Mouse (Mus musculus) kidney, postnatal 0 days (tissue): Measurements from ENCODE around the gene Itpr3. TPM values are rescaled to one million over a fixed set of nuclear protein-coding genes. Genes with fewer than 3 reads are reported as not detected.

Experiments used
- ATAC-seq: fragments of 200-750 bp; cut with Nextera tagmentation; replicated peaks from 2 replicates; pipeline ENCODE4 v1.8.0; 2017; ENCODE audit warnings: low read depth, moderate number of reproducible peaks, moderate TSS enrichment, moderate library complexity; ENCODE audit not compliant: low FRiP score
- DNase-seq: peaks from one replicate; pipeline ENCODE4 v3.0.0-alpha.2; 2016; ENCODE audit warnings: low spot score
- H3K27ac ChIP-seq: fragments of 300-500 bp; sonication (generic); 2 replicates; pipeline ENCODE4 v1.5.1; 2014; ENCODE audit warnings: mild to moderate bottlenecking
- H3K27me3 ChIP-seq: fragments of 300-500 bp; sonication (generic); 2 replicates; pipeline ENCODE4 v1.6.1; 2014; ENCODE audit warnings: low read length, mixed read lengths; ENCODE audit not compliant: insufficient read depth
- H3K36me3 ChIP-seq: fragments of 300-500 bp; sonication (generic); 2 replicates; pipeline ENCODE4 v1.6.1; 2014; ENCODE audit warnings: low read length, mixed read lengths; ENCODE audit not compliant: insufficient read depth
- H3K4me1 ChIP-seq: fragments of 300-500 bp; sonication (generic); replicated peaks from 2 replicates; pipeline ENCODE4 v1.6.1; 2014; ENCODE audit warnings: antibody characterized with exemption, low read length, mixed read lengths; ENCODE audit not compliant: insufficient read depth
- H3K4me2 ChIP-seq: fragments of 300-500 bp; sonication (generic); 2 replicates; pipeline ENCODE4 v1.6.1; 2014; ENCODE audit warnings: mild to moderate bottlenecking, low read length, moderate library complexity, mixed read lengths
- H3K4me3 ChIP-seq: fragments of 300-500 bp; sonication (generic); replicated peaks from 2 replicates; pipeline ENCODE4 v1.5.1; 2014; ENCODE audit warnings: low read depth, low read length
- H3K9ac ChIP-seq: fragments of 300-500 bp; sonication (generic); 2 replicates; pipeline ENCODE4 v1.6.1; 2014; ENCODE audit warnings: low read depth, low read length
- H3K9me3 ChIP-seq: fragments of 300-500 bp; sonication (generic); replicated peaks from 2 replicates; pipeline ENCODE4 v1.6.1; 2016; ENCODE audit warnings: low read length, inconsistent platforms, mixed read lengths
- CTCF ChIP-seq: IDR thresholded peaks from 2 replicates; pipeline ENCODE4 v1.5.1; 2016; ENCODE audit warnings: antibody characterized with exemption, low read depth, mild to moderate bottlenecking, moderate library complexity
- WGBS: fragments of 180-500 bp; shearing (Covaris S2); extraction: QIAGEN DNeasy Blood & Tissue Kit; methylation state at CpG from one replicate; pipeline ENCODE4 v1.1.7; 2014; 5-methylcytosine and 5-hydroxymethylcytosine counted together
- polyA plus RNA-seq: library from polyadenylated mRNA; unstranded; fragments of >200 nt; fragmentation: Nextera tagmentation; extraction: Ambion mirVana; gene quantifications from 2 replicates; pipeline ENCODE4 v1.2.1, GENCODE M21; 2015

Itpr3 gene
- polyA plus RNA-seq, 1 experiment from 2014 or later: 4.1 TPM

DNA sequence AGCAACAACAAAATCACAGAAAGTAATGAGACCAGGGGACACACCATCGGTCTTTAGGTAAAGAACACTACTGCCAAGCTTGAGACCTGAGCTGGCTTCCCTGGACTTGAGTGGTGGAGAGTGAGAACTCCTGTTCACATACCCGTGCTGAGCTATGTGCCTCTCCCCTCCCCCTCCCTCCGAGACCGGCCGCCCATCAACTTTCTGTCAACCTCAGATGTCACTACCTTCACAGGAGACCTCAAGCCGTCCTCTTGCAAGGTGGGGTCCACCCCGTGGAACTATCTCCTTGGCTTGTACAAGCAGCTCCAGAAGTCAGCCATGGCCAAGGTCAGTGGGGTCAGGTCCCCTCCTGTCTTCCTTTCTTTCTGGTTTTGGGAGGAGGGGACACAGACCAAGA lies 24.8 kb upstream of the Itpr3 start:
- TF ChIP-seq CTCF: no peak
- Histone ChIP-seq H3K4me1 (peaks cover 7% of the 10 kb centered on the region; the same call in 1 of the 2 replicates), H3K27ac (no peak overlapping the region), H3K36me3 (no peaks in the 10 kb centered on the region), H3K9ac (no peak overlapping the region), H3K9me3 (no peaks in the 10 kb centered on the region), H3K4me2 (no peak overlapping the region), H3K4me3 (no peak overlapping the region), H3K27me3 (no peaks in the 10 kb centered on the region)
- 55% methylated on average over 7 of the region's 7 CpGs for WGBS
- DNase-seq: no peak
- no peak for ATAC-seq

DNA sequence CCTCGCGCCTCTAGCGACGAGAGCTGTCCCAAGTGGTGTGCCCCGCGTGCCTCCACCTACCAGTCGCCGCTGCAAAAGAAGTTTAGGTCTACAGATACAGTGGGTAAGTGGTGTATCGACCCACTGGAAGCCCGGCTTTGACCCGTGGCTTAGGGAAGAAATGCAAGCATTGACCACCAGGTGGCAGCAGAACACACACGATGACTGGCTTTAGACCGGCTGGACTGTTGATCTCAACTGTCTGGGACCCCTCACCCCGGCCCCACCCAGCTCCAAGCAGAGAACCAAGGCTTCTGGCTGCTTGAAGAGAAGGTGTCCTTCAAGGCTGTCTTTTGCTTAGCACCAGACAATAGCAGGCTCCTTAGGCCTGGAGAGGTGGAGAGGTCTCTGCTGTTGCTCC lies 24.2 kb upstream of the Itpr3 start:
- Histone ChIP-seq H3K27ac (no peak overlapping the region), H3K4me2 (no peak overlapping the region), H3K9ac (no peak overlapping the region), H3K36me3 (no peaks in the 10 kb centered on the region), H3K27me3 (no peaks in the 10 kb centered on the region), H3K4me1 (peaks cover 2% of the 10 kb centered on the region; the same call in 1 of the 2 replicates), H3K4me3 (no peak overlapping the region), H3K9me3 (no peaks in the 10 kb centered on the region)
- peak; percentile 96 for TF ChIP-seq CTCF
- peak; percentile 89 for DNase-seq
- WGBS: 1% methylated on average over 14 of the region's 14 CpGs
- peak; percentile 34 for ATAC-seq

DNA sequence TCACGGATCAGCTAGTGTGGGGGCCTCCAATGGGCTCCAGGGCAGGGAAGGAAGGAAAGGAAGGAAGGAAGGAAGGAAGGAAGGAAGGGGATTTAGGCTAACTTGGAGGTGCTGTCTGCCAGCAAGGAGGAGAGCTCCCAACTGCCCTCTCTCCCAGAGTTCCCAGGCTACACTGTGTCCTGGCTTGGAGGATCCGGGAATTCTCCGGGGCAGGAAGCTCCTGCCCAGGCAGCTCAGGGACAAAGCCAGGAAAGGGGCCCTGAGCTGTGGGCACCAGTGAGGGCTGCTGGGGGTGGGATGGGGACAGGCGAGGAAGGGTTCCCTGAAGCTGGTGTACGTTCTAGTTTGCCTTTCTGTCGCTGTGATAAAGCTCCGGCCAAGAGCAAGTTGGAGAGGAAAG lies 20.6 kb upstream of the Itpr3 start:
- Histone ChIP-seq H3K4me2 (no peak overlapping the region), H3K9ac (no peak overlapping the region), H3K27ac (peak overlapping the region; percentile 64), H3K27me3 (no peaks in the 10 kb centered on the region), H3K9me3 (no peaks in the 10 kb centered on the region), H3K4me3 (no peak overlapping the region), H3K4me1 (peaks cover 22% of the 10 kb centered on the region), H3K36me3 (no peaks in the 10 kb centered on the region)
- WGBS: 62% methylated on average over 7 of the region's 7 CpGs
- no peak for TF ChIP-seq CTCF
- DNase-seq (no peak), ATAC-seq (no peak)

DNA sequence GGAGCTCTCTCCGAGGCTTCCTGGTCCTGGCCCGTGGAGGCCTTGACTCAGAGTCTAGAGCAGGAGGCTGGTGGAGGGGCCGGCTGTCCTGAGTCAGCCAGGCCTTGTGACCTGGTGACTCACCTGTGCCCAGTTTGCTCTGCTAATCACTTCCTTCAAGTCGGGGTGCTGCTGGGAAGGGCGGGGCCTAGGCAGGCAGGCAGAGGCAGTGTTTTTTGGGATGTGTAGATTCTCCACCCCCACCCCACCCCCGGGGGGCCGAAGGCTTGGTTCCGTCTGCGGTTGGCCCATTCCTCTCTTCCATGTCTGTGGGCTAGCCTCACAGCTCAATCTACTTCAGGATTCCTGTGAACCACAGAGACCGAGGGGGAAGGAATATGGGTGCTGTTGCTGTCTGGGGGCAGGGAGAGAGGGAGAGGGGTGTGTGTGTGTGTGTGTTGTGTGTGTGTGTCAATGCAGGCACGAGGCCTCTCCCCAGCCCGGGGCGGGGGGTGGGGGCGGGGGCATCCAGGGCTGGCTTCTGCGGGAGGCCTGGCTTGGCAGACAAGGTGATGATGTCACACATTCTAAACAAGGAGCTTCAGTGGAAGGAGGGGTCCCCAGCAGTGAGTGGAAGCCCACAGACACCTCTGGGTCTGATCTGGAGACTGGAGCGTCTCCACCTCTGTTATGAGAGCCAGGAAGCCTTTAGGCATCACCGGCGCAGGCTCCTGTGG lies 18.6 kb upstream of the Itpr3 start:
- ATAC-seq (peak; percentile 25; the same call in 1 of the 2 replicates), DNase-seq (no peak)
- Histone ChIP-seq H3K4me3 (no peak overlapping the region), H3K9ac (0 out of 2 replicates have a peak overlapping the region, but pooled peaks have one; percentile 5), H3K27ac (peak overlapping the region; percentile 39), H3K36me3 (no peaks in the 10 kb centered on the region), H3K27me3 (no peaks in the 10 kb centered on the region), H3K4me2 (no peak overlapping the region), H3K9me3 (no peaks in the 10 kb centered on the region), H3K4me1 (peaks cover 26% of the 10 kb centered on the region)
- WGBS: 43% methylated on average over 18 of the region's 18 CpGs
- no peak for TF ChIP-seq CTCF

DNA sequence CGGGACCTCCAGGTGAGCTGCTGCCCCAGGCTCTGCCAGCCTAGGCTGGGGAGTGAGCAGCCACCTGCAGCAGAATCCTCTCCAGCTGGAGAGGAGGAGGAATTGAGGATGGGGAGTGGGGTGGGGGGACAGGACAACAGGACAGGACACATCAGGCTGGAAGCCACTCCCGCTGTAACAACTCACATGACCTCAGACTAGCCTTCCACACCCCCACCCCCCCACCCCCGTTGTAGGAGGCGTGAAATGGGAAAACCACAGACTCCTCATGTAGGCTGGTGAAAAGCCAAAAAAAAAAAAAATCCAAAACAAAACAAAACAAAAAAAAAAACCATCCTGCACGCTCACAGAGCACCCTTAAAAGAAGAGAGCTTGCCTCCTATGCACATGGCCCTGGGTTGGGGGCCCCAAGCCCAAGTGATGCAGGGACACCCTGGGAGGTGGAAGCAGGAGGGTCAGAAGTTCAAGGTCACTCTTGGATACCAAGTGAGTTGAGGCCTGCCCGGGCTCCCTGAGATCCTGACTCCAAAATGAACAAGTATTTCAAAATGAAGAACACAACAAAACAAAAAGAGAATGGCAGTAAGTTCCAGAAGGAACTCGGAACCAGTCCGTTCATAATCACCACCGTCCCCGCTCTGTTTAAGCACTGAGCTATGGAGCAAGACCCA lies 17.5 kb upstream of the Itpr3 start:
- Histone ChIP-seq H3K9ac (no peak overlapping the region), H3K27me3 (no peaks in the 10 kb centered on the region), H3K4me2 (0 out of 2 replicates have a peak overlapping the region, but pooled peaks have one; percentile 18), H3K4me3 (no peak overlapping the region), H3K27ac (peak overlapping the region; percentile 89), H3K36me3 (no peaks in the 10 kb centered on the region), H3K4me1 (peaks cover 26% of the 10 kb centered on the region), H3K9me3 (no peaks in the 10 kb centered on the region)
- no peak for ATAC-seq
- WGBS: 55% methylated on average over 10 of the region's 10 CpGs
- TF ChIP-seq CTCF: no peak
- no peak for DNase-seq

DNA sequence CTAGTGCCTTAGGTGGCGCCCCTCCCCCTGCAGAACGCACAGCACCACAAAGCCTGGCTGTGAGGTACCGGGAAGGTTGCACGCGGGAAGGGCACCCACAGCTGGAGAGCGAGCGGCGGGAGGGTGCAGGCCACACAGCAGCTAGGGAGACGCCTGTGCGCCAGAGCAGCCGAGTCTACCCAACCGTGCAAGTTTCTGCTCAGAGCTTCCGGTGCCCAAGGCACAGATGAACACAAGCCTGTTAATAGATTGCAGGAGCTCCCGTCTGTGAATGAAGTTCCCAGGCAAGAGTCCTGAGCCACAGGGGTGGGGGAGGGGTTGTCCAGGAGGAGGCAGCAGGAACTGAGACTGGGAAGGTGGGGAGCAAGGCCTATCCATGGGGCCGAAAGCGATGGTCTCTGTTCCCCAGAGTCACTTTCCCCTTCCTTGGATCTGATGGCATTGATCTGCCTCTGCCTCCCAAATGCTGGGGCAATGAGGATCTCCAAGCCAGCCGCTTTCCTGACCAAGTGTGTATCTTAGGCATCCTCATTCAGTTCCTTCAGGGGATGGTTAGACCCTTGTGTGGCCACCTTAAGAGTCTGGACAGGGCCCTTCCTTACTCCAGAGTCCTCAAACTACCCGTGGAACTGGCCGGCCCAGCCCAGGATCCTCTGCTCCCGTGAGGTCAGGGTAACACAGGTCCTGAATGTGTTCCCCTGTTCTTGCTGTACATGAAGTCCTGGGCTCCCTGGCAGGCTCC lies 16.6 kb upstream of the Itpr3 start:
- 20% methylated on average over 20 of the region's 20 CpGs for WGBS
- peak; percentile 62 for ATAC-seq
- no peak overlapping the region for H3K4me3 ChIP-seq
- no peaks in the 10 kb centered on the region for H3K27me3 ChIP-seq
- no peak overlapping the region; the same call in 1 of the 2 replicates for H3K9ac ChIP-seq
- H3K36me3 ChIP-seq: no peaks in the 10 kb centered on the region
- H3K4me1 ChIP-seq: peaks cover 26% of the 10 kb centered on the region
- TF ChIP-seq CTCF: no peak
- no peaks in the 10 kb centered on the region for H3K9me3 ChIP-seq
- DNase-seq: peak; percentile 77
- peak overlapping the region; percentile 89 for H3K27ac ChIP-seq
- H3K4me2 ChIP-seq: 0 out of 2 replicates have a peak overlapping the region, but pooled peaks have one; percentile 18
